Mouse (Mus musculus) neural tube, embryonic 15.5 days (tissue): Measurements from ENCODE around the gene Tppp3. TPM values are rescaled to one million over a fixed set of nuclear protein-coding genes. Genes with fewer than 3 reads are reported as not detected.

Experiments
- ATAC-seq: fragments of 200-750 bp; cut with Nextera tagmentation; 2 replicates; pipeline ENCODE4 v1.8.0; 2017; ENCODE audit warnings: mild to moderate bottlenecking, moderate TSS enrichment, moderate library complexity; ENCODE audit not compliant: low FRiP score
- H3K27ac ChIP-seq: fragments of 300-500 bp; sonication (generic); replicated peaks from 2 replicates; pipeline ENCODE4 v1.5.1; 2015; ENCODE audit warnings: mild to moderate bottlenecking, inconsistent platforms
- H3K27me3 ChIP-seq: fragments of 300-500 bp; sonication (generic); replicated peaks from 2 replicates; pipeline ENCODE4 v1.6.1; 2015; ENCODE audit warnings: inconsistent platforms
- H3K36me3 ChIP-seq: fragments of 300-500 bp; sonication (generic); 2 replicates; pipeline ENCODE4 v1.6.1; 2015; ENCODE audit warnings: inconsistent platforms
- H3K4me1 ChIP-seq: fragments of 300-500 bp; sonication (generic); 2 replicates; pipeline ENCODE4 v1.6.1; 2015; ENCODE audit warnings: inconsistent platforms
- H3K4me2 ChIP-seq: fragments of 300-500 bp; sonication (generic); 2 replicates; pipeline ENCODE4 v1.6.1; 2015; ENCODE audit warnings: inconsistent platforms, mild to moderate bottlenecking, moderate library complexity
- H3K4me3 ChIP-seq: fragments of 300-500 bp; sonication (generic); replicated peaks from 2 replicates; pipeline ENCODE4 v1.5.1; 2015; ENCODE audit warnings: mild to moderate bottlenecking, inconsistent platforms
- H3K9ac ChIP-seq: fragments of 300-500 bp; sonication (generic); replicated peaks from 2 replicates; pipeline ENCODE4 v1.6.1; 2015; ENCODE audit warnings: mild to moderate bottlenecking, inconsistent platforms
- H3K9me3 ChIP-seq: fragments of 300-500 bp; sonication (generic); replicated peaks from 2 replicates; pipeline ENCODE4 v1.6.1; 2016; ENCODE audit warnings: inconsistent platforms
- WGBS: fragments of 180-500 bp; shearing (Covaris S2); methylation state at CpG from one replicate; pipeline ENCODE4 v1.1.7; 2015; ENCODE audit warnings: mixed read lengths; 5-methylcytosine and 5-hydroxymethylcytosine counted together
- polyA plus RNA-seq: library from polyadenylated mRNA; unstranded; fragments of >200 nt; fragmentation: Nextera tagmentation; extraction: Ambion mirVana; gene quantifications from 2 replicates; pipeline ENCODE4 v1.2.1, GENCODE M21; 2015

Tppp3 gene
- polyA plus RNA-seq, 1 experiment from 2014 or later: 288 TPM

DNA sequence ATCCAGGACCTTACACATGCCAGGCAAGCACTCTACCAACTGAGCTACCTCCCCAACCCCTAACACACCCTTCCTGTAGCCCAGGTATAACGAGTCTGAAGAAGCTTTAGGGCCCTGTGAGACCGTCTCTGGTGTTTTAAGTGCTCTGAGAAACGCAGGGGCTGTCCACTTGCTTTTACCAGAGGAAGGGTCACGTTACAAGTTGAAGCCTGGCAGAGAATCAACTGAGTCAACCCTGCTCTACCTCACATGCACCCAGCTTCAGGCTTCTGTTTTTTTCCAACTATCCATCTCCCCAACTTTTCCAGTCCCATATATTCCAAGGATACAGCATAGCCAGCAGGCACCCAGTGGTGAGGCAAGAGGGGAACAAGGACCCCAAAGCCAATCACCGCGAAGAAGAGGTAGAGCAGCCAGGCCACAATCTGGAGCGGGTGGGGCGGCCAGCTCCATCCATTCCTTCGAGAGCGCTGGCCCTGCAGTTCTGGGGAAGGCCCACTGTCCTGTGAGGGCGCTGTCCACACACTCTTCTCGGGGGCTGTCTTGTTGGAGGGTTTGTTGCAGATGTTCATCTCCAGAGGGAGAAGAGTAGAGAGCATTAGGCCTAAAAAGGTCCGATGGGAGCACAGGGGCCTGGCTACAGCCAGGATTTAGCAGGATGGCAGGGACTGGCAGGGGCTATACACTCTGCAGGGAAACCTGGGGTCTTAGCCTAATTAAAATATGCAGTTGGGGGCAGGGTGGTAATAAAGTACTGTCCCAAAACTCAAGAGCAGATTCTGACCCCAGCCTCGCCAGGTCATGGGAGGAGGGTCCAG is 12.1 kb upstream of the Tppp3 start:
- Histone ChIP-seq H3K4me2 (no peak overlapping the region), H3K9me3 (no peaks in the 10 kb centered on the region), H3K9ac (no peak overlapping the region), H3K36me3 (peaks cover 9% of the 10 kb centered on the region; the same call in 1 of the 2 replicates), H3K27ac (no peak overlapping the region), H3K4me3 (no peak overlapping the region), H3K27me3 (no peaks in the 10 kb centered on the region), H3K4me1 (peaks cover 9% of the 10 kb centered on the region; the same call in 1 of the 2 replicates)
- peak; percentile 19; the same call in 1 of the 2 replicates for ATAC-seq
- WGBS: 34% methylated on average over 14 of the region's 14 CpGs

GRCm38 (mm10) chr8:105482123-105482522 is 10.8 kb upstream of the Tppp3 start:
- H3K4me2 ChIP-seq: no peak overlapping the region
- no peaks in the 10 kb centered on the region for H3K27me3 ChIP-seq
- peaks cover 9% of the 10 kb centered on the region; the same call in 1 of the 2 replicates for H3K36me3 ChIP-seq
- no peaks in the 10 kb centered on the region for H3K9me3 ChIP-seq
- no peak overlapping the region for H3K9ac ChIP-seq
- 85% methylated on average over 8 of the region's 8 CpGs for WGBS
- ATAC-seq: no peak
- no peak overlapping the region for H3K27ac ChIP-seq
- peaks cover 9% of the 10 kb centered on the region; the same call in 1 of the 2 replicates for H3K4me1 ChIP-seq
- no peak overlapping the region for H3K4me3 ChIP-seq

DNA sequence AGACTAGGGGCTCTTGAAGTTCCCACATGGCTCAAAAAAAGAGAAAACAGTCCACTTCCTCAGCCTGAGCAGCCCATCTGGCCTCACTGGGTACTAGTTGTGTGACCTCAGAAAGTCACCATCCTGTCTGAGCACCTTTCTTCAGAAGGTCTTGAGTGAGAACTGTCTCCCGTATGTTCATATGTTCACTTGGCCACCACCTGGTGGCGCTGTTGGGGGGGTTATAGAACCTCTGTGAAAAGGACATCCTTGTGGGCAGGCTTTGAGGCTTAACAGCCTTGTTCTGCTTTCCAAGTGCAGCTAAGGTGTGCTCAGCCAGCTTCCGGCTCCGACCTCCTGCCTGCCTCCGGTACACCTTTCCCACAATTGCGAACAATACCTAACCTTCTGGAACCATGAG is 10.1 kb upstream of the Tppp3 start:
- WGBS: 71% methylated on average over 6 of the region's 6 CpGs
- Histone ChIP-seq H3K9ac (no peak overlapping the region), H3K27me3 (no peaks in the 10 kb centered on the region), H3K4me3 (no peak overlapping the region), H3K27ac (no peak overlapping the region), H3K4me1 (peaks cover 12% of the 10 kb centered on the region; the same call in 1 of the 2 replicates), H3K36me3 (peaks cover 9% of the 10 kb centered on the region; the same call in 1 of the 2 replicates), H3K9me3 (no peaks in the 10 kb centered on the region), H3K4me2 (no peak overlapping the region)
- no peak for ATAC-seq

DNA sequence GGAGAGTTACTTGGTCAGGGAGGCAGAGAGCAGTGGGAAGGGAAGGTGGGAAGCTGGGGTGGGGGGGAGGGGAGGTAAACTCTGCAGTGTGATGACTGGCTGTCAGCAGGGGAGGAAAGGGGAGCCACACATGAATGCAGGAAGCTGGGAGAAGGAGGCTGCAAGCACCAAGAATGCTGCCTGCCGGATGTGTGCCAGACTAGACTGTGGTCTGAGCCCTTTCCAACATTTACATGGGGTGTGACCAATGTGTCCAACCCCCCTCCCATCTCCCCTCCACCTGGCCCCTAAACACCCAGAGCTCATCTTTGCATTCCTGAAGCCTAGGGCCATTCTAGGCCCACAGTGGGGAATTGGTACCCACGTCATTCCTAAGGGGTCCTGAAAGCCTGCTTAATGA is 9.7 kb upstream of the Tppp3 start:
- ATAC-seq: no peak
- Histone ChIP-seq H3K4me3 (no peak overlapping the region), H3K9me3 (no peaks in the 10 kb centered on the region), H3K9ac (no peak overlapping the region), H3K36me3 (peaks cover 9% of the 10 kb centered on the region; the same call in 1 of the 2 replicates), H3K27me3 (no peaks in the 10 kb centered on the region), H3K27ac (no peak overlapping the region), H3K4me1 (peaks cover 12% of the 10 kb centered on the region; the same call in 1 of the 2 replicates), H3K4me2 (no peak overlapping the region)
- 22% methylated on average over 2 of the region's 2 CpGs for WGBS

- peaks cover 28% of the 10 kb centered on the region for H3K4me1 ChIP-seq
- no peak overlapping the region for H3K4me3 ChIP-seq
- H3K9ac ChIP-seq: no peak overlapping the region
- no peaks in the 10 kb centered on the region for H3K9me3 ChIP-seq
- no peak for ATAC-seq
- H3K27me3 ChIP-seq: peaks cover 5% of the 10 kb centered on the region; the same call in 1 of the 2 replicates
- H3K4me2 ChIP-seq: no peak overlapping the region
- no peak overlapping the region for H3K27ac ChIP-seq
- H3K36me3 ChIP-seq: peaks cover 2% of the 10 kb centered on the region; the same call in 1 of the 2 replicates
- WGBS: 75% methylated on average over 3 of the region's 3 CpGs
Observed at GRCm38 (mm10) chr8:105477792-105478191, 6.5 kb upstream of the Tppp3 start.

DNA sequence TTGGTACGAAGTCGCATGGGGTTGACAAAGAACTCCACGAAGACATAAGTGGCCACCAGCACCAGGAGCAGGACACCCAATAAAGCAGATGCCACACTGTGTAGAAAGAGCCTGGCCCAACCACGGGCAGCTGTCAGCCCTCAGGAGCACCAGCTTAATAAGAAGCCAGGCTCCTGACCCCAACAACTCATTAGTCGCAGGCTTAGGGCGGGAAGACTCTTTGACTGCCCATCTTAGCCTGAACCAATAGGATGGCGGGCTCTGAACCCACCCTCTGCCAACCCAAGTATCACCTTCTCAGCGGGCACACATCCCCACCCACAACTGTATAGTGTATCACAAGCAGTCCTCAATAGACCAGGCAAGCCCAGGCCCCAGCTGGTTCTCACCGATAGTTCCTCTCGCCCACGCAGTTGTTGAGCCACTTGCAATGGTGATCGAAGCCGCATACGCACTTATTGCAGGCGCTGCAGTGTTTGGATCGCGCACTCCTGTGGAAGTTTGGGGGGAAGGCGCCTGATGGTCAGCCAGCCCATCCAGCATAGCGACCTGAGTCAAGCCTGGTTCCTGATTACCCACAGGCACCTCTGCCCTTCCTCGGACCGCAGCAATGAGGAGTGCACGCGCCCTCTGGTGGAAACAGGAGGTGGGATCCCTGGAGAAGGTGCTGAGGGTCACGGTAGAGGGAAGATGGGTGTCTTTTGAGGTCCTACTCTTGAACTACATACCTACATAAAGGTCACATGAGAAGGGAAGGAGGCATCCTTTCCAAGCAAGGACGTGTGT is 5.5 kb upstream of the Tppp3 start:
- no peak overlapping the region for H3K4me2 ChIP-seq
- H3K9ac ChIP-seq: no peak overlapping the region
- peaks cover 32% of the 10 kb centered on the region for H3K4me1 ChIP-seq
- ATAC-seq: no peak
- no peaks in the 10 kb centered on the region for H3K9me3 ChIP-seq
- H3K27ac ChIP-seq: no peak overlapping the region
- peaks cover 5% of the 10 kb centered on the region; the same call in 1 of the 2 replicates for H3K27me3 ChIP-seq
- H3K4me3 ChIP-seq: no peak overlapping the region
- peaks cover 2% of the 10 kb centered on the region; the same call in 1 of the 2 replicates for H3K36me3 ChIP-seq
- WGBS: 40% methylated on average over 25 of the region's 25 CpGs

- no peaks in the 10 kb centered on the region for H3K9me3 ChIP-seq
- peaks cover 38% of the 10 kb centered on the region for H3K4me1 ChIP-seq
- no peak overlapping the region for H3K4me2 ChIP-seq
- H3K27ac ChIP-seq: no peak overlapping the region
- peaks cover 5% of the 10 kb centered on the region; the same call in 1 of the 2 replicates for H3K27me3 ChIP-seq
- ATAC-seq: no peak
- H3K4me3 ChIP-seq: no peak overlapping the region
- WGBS: 95% methylated on average over 7 of the region's 7 CpGs
- no peak overlapping the region for H3K9ac ChIP-seq
- H3K36me3 ChIP-seq: peaks cover 2% of the 10 kb centered on the region; the same call in 1 of the 2 replicates
Observed at GRCm38 (mm10) chr8:105476161-105476560, 4.8 kb upstream of the Tppp3 start.

DNA sequence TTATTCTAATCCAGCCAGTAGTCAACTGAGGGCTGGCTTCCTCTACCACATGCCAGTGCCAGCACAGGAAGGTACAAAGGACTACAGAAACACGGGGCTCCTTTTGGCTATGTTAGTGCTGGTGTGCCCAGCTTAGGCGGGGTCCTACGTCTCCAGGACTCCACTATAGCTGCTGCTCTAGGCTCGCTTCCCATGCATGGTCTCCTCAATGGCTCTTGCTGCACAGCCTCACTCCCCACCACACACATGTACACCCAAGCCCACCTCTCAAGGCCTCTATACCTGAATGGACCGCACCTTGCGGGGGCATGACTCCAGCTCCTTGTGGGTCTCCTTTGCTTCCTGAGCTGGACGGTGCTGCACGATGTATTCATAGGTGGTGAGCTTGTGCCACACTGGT is 4.4 kb upstream of the Tppp3 start:
- H3K36me3 ChIP-seq: peaks cover 2% of the 10 kb centered on the region; the same call in 1 of the 2 replicates
- H3K27me3 ChIP-seq: peaks cover 5% of the 10 kb centered on the region; the same call in 1 of the 2 replicates
- no peak overlapping the region for H3K27ac ChIP-seq
- H3K4me3 ChIP-seq: no peak overlapping the region
- no peak overlapping the region for H3K4me2 ChIP-seq
- 92% methylated on average over 8 of the region's 8 CpGs for WGBS
- peaks cover 41% of the 10 kb centered on the region for H3K4me1 ChIP-seq
- no peaks in the 10 kb centered on the region for H3K9me3 ChIP-seq
- H3K9ac ChIP-seq: no peak overlapping the region
- no peak for ATAC-seq

GRCm38 (mm10) chr8:105475254-105475653 is 3.9 kb upstream of the Tppp3 start:
- no peak for ATAC-seq
- Histone ChIP-seq H3K27ac (no peak overlapping the region), H3K27me3 (peaks cover 5% of the 10 kb centered on the region; the same call in 1 of the 2 replicates), H3K4me1 (peaks cover 46% of the 10 kb centered on the region), H3K36me3 (peaks cover 2% of the 10 kb centered on the region; the same call in 1 of the 2 replicates), H3K9ac (no peak overlapping the region), H3K4me3 (no peak overlapping the region), H3K9me3 (no peaks in the 10 kb centered on the region), H3K4me2 (no peak overlapping the region)
- 34% methylated on average over 4 of the region's 4 CpGs for WGBS

- Histone ChIP-seq H3K4me1 (peaks cover 52% of the 10 kb centered on the region), H3K36me3 (no peaks in the 10 kb centered on the region; the same call in 1 of the 2 replicates), H3K9ac (no peak overlapping the region), H3K27ac (0 out of 2 replicates have a peak overlapping the region, but pooled peaks have one; percentile 24), H3K4me2 (no peak overlapping the region), H3K4me3 (no peak overlapping the region), H3K9me3 (no peaks in the 10 kb centered on the region), H3K27me3 (peaks cover 5% of the 10 kb centered on the region; the same call in 1 of the 2 replicates)
- ATAC-seq: no peak
- 49% methylated on average over 5 of the region's 5 CpGs for WGBS
Observed at GRCm38 (mm10) chr8:105474680-105475079, 3.4 kb upstream of the Tppp3 start.

- Histone ChIP-seq H3K4me1 (peaks cover 58% of the 10 kb centered on the region), H3K27me3 (peaks cover 5% of the 10 kb centered on the region; the same call in 1 of the 2 replicates), H3K4me2 (no peak overlapping the region), H3K4me3 (no peak overlapping the region), H3K9me3 (no peaks in the 10 kb centered on the region), H3K36me3 (no peaks in the 10 kb centered on the region; the same call in 1 of the 2 replicates), H3K9ac (no peak overlapping the region), H3K27ac (peak overlapping the region; percentile 24; the same call in 1 of the 2 replicates)
- 24% methylated on average over 17 of the region's 17 CpGs for WGBS
- ATAC-seq: no peak
Observed at GRCm38 (mm10) chr8:105473816-105474606, 2.7 kb upstream of the Tppp3 start.
